Mouse (Mus musculus) kidney, embryonic 16.5 days (tissue): ENCODE measurements at regions not wholly inside any gene's neighbourhood (a gene's known extent, or its start where the extent isn't known, plus 50 kb on each side); places are given as distances from the start of the nearest gene placed in this dataset.

Experiments used
- ATAC-seq: fragments of 200-750 bp; cut with Nextera tagmentation; 2 replicates; pipeline ENCODE4 v1.8.0; 2017; ENCODE audit warnings: moderate TSS enrichment; ENCODE audit not compliant: low FRiP score, low TSS enrichment
- H3K27ac ChIP-seq: fragments of 300-500 bp; sonication (generic); 2 replicates; pipeline ENCODE4 v1.5.1; 2014; ENCODE audit warnings: low read length
- H3K27me3 ChIP-seq: fragments of 300-500 bp; sonication (generic); 2 replicates; pipeline ENCODE4 v1.6.1; 2014; ENCODE audit warnings: low read length, control low read depth, mixed read lengths; ENCODE audit not compliant: insufficient read depth
- H3K36me3 ChIP-seq: fragments of 300-500 bp; sonication (generic); 2 replicates; pipeline ENCODE4 v1.6.1; 2014; ENCODE audit warnings: low read length, control low read depth, mixed read lengths; ENCODE audit not compliant: insufficient read depth
- H3K4me1 ChIP-seq: fragments of 300-500 bp; sonication (generic); 2 replicates; pipeline ENCODE4 v1.6.1; 2014; ENCODE audit warnings: low read length, control low read depth, mixed read lengths; ENCODE audit not compliant: insufficient read depth
- H3K4me2 ChIP-seq: fragments of 300-500 bp; sonication (generic); replicated peaks from 2 replicates; pipeline ENCODE4 v1.6.1; 2014; ENCODE audit warnings: low read depth, low read length
- H3K4me3 ChIP-seq: fragments of 300-500 bp; sonication (generic); 2 replicates; pipeline ENCODE4 v1.5.1; 2014; ENCODE audit warnings: mild to moderate bottlenecking, low read length
- H3K9ac ChIP-seq: fragments of 300-500 bp; sonication (generic); replicated peaks from 2 replicates; pipeline ENCODE4 v1.6.1; 2014; ENCODE audit warnings: low read length
- H3K9me3 ChIP-seq: fragments of 300-500 bp; sonication (generic); 2 replicates; pipeline ENCODE4 v1.6.1; 2016; ENCODE audit warnings: low read length, control low read depth
- WGBS: fragments of 180-500 bp; shearing (Covaris S2); extraction: QIAGEN DNeasy Blood & Tissue Kit; methylation state at CpG from one replicate; pipeline ENCODE4 v1.1.7; 2014; 5-methylcytosine and 5-hydroxymethylcytosine counted together

DNA sequence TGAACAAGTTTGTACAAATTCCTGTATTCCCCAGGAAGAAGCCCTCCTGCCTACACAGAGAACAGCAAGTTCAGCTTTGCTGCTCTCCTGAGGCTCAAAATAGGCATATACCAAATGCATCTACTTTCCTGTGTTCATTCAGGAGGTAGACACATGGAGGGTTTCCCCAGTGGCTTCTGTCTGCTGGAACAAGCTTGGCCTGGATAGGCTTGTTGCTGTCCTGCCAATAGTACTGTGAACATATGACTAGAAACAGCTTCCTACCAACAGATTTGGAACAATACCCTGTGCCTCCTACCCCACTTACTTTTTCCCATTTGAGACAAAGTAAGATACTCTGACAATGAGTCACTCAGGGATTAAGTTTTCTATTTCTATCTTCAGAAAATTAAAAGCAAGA lies 93.8 kb upstream of the Wdpcp start:
- Histone ChIP-seq H3K9ac (no peak overlapping the region), H3K4me2 (no peak overlapping the region), H3K4me1 (no peaks in the 10 kb centered on the region), H3K27me3 (no peaks in the 10 kb centered on the region), H3K9me3 (0 out of 2 replicates have a peak, but pooled peaks cover 3% of the 10 kb centered on the region), H3K4me3 (no peak overlapping the region), H3K36me3 (no peaks in the 10 kb centered on the region), H3K27ac (no peak overlapping the region)
- no peak for ATAC-seq

DNA sequence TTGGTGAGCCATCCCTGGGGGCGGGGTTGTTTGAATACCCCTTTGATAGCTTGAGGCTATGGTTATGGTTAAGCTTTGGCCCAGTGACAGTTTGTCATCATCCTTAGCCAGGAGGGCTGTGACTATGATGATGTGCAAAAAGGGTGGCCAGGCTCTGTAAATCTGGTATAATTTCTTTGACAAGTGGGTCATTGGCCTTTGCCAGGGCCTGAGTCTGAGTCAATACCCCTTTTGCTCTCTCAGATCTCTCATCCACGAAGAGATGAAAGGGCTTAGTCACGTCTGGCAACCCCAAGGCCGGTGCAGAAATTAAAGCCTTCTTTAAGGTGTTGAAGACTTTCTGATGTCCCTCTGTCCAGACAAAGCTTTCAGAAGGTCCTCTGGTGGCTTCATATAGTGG lies 99.7 kb upstream of the Ugp2 start:
- H3K36me3 ChIP-seq, result no peaks in the 10 kb centered on the region
- no peak overlapping the region for H3K9ac ChIP-seq
- no peaks in the 10 kb centered on the region for H3K27me3 ChIP-seq
- H3K4me2 ChIP-seq, result no peak overlapping the region
- ATAC-seq, result no peak
- H3K27ac ChIP-seq, result no peak overlapping the region
- H3K4me1 ChIP-seq, result no peaks in the 10 kb centered on the region
- no peak overlapping the region for H3K4me3 ChIP-seq
- no peaks in the 10 kb centered on the region for H3K9me3 ChIP-seq
- 37% methylated on average over 4 of the region's 4 CpGs for WGBS

DNA sequence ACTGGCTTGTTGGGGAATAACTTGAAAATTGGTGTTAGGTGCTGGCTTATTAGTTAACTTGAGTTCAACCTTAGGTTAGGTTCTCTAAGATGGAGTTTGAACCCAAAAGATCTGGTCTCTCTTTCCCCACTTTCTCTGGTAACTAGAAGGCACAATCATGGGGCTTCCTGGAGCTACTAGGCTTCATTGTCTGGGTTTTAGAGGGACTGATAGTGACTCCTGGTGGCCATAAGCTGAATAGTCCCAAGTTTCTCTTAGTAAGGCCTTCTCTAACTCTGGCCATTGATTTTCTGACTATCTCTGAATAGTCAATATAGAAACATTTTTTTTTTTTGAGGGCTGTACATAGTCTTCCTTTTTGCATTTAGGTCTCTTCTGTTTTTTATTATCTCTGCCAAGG lies 97.5 kb upstream of the Ugp2 start:
- Histone ChIP-seq H3K9me3 (no peaks in the 10 kb centered on the region), H3K4me1 (no peaks in the 10 kb centered on the region), H3K9ac (no peak overlapping the region), H3K4me2 (no peak overlapping the region), H3K36me3 (no peaks in the 10 kb centered on the region), H3K27ac (no peak overlapping the region), H3K4me3 (no peak overlapping the region), H3K27me3 (no peaks in the 10 kb centered on the region)
- no peak for ATAC-seq

DNA sequence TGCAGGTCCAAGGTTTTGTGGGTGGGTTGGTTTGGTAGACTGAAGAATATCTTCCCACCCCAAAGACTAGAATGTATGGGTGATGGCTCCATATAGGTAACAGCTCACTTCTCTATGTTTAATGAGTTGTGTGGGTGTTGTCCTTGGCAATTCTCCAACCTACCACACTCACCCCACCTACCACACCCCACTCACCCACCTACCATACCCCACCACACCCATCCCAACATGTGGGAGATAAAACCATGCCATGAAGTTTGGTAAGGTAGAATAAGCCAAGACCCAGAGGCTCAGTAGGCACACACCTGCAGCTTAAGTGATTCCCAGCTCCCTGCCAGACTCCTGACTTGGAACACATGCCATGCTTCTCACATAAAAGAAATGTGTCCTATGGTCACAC lies 89.0 kb upstream of the Ugp2 start:
- H3K4me2 ChIP-seq, result no peak overlapping the region
- H3K27ac ChIP-seq, result no peak overlapping the region
- H3K27me3 ChIP-seq, result no peaks in the 10 kb centered on the region
- H3K9me3 ChIP-seq, result no peaks in the 10 kb centered on the region
- H3K4me1 ChIP-seq, result no peaks in the 10 kb centered on the region
- no peak overlapping the region for H3K4me3 ChIP-seq
- H3K9ac ChIP-seq, result no peak overlapping the region
- H3K36me3 ChIP-seq, result no peaks in the 10 kb centered on the region
- ATAC-seq, result no peak

DNA sequence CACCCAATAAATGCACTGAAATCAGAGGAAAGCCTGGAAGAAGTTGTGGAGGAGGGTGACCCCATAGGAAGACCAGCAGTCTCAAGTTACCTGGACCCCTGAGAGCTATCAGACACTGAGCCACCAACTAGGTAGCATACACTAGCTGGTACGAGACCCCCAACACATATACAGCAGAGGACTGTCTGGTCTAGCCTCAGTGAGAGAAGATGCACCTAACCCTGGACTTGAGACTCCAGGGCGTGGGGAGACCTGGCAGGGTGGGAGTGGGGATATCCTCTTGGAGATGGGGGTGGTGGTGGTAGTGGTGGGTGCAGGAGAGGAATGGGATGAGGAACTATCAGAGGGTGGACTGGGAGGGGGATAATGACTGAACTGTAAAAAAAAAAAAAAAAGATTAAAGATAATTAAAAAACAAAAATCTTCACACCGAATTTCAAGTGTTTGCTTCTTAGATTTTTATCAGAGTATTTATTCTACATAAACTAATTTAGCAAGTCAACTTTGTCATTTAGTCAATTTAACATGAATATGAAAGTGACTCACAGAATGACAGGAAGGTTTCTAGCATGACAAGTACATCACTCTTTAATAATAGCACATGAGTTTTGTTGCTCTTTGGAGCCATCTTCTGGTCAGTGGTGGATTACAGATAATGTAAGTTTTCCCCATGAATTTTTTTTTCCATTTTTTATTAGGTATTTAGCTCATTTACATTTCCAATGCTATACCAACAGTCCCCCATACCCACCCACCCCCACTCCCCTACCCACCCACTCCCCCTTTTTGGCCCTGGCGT lies 82.5 kb upstream of the Ugp2 start:
- no peaks in the 10 kb centered on the region for H3K27me3 ChIP-seq
- no peaks in the 10 kb centered on the region for H3K36me3 ChIP-seq
- no peak overlapping the region for H3K4me2 ChIP-seq
- H3K9ac ChIP-seq, result no peak overlapping the region
- 67% methylated on average over 3 of the region's 4 CpGs for WGBS
- no peak overlapping the region for H3K27ac ChIP-seq
- no peaks in the 10 kb centered on the region for H3K9me3 ChIP-seq
- 0 out of 2 replicates have a peak, but pooled peaks have one; percentile 31 for ATAC-seq
- no peak overlapping the region for H3K4me3 ChIP-seq
- no peaks in the 10 kb centered on the region for H3K4me1 ChIP-seq

DNA sequence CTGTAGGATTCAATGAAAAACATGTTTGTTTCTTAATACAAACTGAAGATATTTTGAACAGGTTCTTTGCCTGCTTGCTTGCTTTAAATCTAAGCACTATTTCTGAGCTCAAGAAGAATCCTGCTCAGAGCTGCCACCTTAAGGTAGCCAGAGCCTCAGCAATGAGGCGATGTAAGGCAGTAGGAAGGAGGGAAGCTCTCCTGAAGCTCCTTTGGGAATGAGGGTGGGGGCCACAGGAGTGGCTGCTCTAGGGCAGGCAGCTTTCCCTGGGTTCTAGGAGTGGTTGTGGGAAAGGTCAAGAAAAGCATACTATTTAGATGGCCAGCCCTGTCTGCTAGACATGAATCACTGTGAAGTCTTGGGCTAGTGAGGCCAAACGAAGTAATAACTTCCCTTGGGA lies 62.7 kb upstream of the Ugp2 start:
- Histone ChIP-seq H3K36me3 (no peaks in the 10 kb centered on the region), H3K9ac (no peak overlapping the region), H3K27ac (no peak overlapping the region), H3K4me2 (no peak overlapping the region), H3K4me1 (no peaks in the 10 kb centered on the region), H3K4me3 (no peak overlapping the region), H3K9me3 (no peaks in the 10 kb centered on the region), H3K27me3 (no peaks in the 10 kb centered on the region)
- no peak for ATAC-seq
- WGBS, result 31% methylated on average over 2 of the region's 2 CpGs

DNA sequence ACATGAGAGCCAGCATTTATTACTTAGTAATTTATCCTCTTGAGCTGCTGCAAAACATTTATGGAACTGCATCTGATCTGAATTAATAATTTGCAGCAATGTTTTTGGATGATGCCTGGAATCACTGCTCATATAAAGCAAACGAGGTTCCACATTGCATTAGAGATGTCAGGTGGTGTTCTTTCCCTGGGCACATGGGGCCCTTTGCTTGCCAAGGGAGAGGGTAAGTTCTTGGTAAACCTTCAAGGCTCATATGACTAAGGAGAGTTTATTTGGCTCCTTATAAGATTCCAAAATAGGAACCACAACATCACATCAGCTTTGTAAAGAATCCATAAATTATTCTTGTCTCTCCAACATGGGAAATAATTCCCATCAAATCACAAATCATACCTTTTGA lies 59.0 kb upstream of the Ugp2 start:
- Histone ChIP-seq H3K9me3 (no peaks in the 10 kb centered on the region), H3K36me3 (no peaks in the 10 kb centered on the region), H3K4me1 (0 out of 2 replicates have a peak, but pooled peaks cover 7% of the 10 kb centered on the region), H3K4me2 (no peak overlapping the region), H3K27ac (no peak overlapping the region), H3K9ac (no peak overlapping the region), H3K4me3 (no peak overlapping the region), H3K27me3 (no peaks in the 10 kb centered on the region)
- no peak for ATAC-seq
- WGBS, result 53% methylated on average over 1 of the region's 1 CpGs

DNA sequence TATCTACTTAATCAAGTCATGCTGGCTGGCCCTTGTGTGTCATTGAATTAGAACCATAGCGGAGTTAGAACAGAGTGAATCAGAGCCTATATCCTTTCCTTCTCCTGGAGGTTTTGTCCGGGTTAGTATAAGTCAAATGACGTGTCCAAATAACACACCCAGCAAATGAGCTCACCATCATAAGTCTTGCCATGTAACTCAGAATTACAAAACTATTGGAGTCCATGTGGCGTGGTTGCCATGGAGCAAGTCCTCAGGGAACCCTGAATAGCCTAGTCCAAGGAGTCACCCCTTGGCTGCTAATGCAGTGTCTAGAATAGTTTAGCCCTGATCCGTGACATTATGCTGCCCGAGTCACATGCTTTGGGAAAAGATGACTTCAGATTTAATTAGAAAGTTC lies 57.7 kb upstream of the Ugp2 start:
- H3K4me2 ChIP-seq, result no peak overlapping the region
- 73% methylated on average over 6 of the region's 6 CpGs for WGBS
- no peak for ATAC-seq
- no peaks in the 10 kb centered on the region for H3K36me3 ChIP-seq
- no peak overlapping the region for H3K27ac ChIP-seq
- no peaks in the 10 kb centered on the region for H3K9me3 ChIP-seq
- H3K27me3 ChIP-seq, result no peaks in the 10 kb centered on the region
- no peak overlapping the region for H3K4me3 ChIP-seq
- H3K4me1 ChIP-seq, result 0 out of 2 replicates have a peak, but pooled peaks cover 7% of the 10 kb centered on the region
- no peak overlapping the region for H3K9ac ChIP-seq

DNA sequence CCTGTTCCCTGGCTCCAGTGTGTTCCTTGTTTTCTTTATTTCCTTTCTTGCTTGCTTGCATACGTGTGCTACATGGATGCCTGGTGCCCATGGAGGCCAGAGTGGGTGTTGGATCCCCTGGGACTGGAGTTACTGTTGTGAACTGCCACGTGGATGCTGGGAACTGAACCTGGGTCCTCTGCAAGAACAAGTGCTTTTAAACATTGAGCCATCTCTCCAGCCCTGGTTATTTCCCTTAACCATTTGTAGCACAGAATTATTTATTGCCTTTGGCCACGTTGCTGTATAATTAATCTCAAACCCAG lies 57.0 kb upstream of the Ugp2 start:
- no peak overlapping the region for H3K4me3 ChIP-seq
- H3K27me3 ChIP-seq, result no peaks in the 10 kb centered on the region
- 45% methylated on average over 3 of the region's 3 CpGs for WGBS
- H3K9me3 ChIP-seq, result no peaks in the 10 kb centered on the region
- 0 out of 2 replicates have a peak, but pooled peaks cover 7% of the 10 kb centered on the region for H3K4me1 ChIP-seq
- H3K27ac ChIP-seq, result no peak overlapping the region
- no peak overlapping the region for H3K9ac ChIP-seq
- ATAC-seq, result no peak
- no peaks in the 10 kb centered on the region for H3K36me3 ChIP-seq
- no peak overlapping the region for H3K4me2 ChIP-seq

DNA sequence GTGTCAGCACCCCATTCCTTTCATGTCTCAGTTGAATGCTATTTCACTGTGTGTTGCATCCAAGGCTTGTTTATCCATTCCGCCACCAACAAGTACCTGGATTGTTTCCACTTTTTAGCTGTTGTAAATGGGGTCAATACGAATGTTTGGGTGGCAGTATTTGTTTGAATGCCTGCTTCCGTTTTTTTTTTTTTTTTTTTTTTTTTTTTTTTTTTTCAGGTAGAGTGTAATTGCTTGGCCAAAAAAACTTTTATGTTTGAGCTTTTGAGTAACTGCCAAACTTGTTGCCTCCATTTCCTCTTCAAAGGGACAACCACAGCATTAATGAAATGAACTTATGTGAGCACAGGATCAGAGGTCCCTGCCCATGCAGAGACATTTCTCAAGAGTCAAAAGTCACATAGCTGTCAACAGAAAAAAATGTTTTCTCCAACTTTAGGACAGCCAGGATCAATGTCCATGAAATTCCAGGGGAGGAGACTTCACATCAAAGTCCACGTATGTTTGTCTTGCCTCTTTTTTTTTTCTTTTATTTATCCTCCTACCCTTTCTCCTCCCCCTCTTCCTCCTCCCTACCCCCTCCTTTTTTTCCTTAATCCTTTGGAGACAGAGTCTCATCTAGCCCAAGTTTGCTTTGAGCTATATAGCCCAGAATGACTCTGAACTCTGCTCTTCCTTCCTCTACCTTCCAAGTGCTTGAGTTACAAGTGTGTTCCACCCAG lies 56.5 kb upstream of the Ugp2 start:
- ATAC-seq, result no peak
- WGBS, result 61% methylated on average over 4 of the region's 4 CpGs

More for the DNA sequence above, 56.5 kb upstream of the Ugp2 start:
- no peak overlapping the region for H3K4me3 ChIP-seq
- no peaks in the 10 kb centered on the region for H3K9me3 ChIP-seq
- no peak overlapping the region for H3K4me2 ChIP-seq
- no peaks in the 10 kb centered on the region for H3K36me3 ChIP-seq
- H3K9ac ChIP-seq, result no peak overlapping the region
- H3K27ac ChIP-seq, result no peak overlapping the region
- H3K27me3 ChIP-seq, result no peaks in the 10 kb centered on the region
- H3K4me1 ChIP-seq, result 0 out of 2 replicates have a peak, but pooled peaks cover 7% of the 10 kb centered on the region
